Mouse (Mus musculus) cortical plate, adult 2 months (tissue): ENCODE measurements around the gene Sms. TPM values are rescaled to one million over a fixed set of nuclear protein-coding genes. Genes with fewer than 3 reads are reported as not detected.

Experiments used
- H3K27ac ChIP-seq: fragments of 200-500 bp; 2 replicates; pipeline ENCODE4 v1.5.1; 2012; ENCODE audit warnings: low read length, control low read depth, inconsistent platforms; ENCODE audit not compliant: insufficient read depth
- H3K4me1 ChIP-seq: fragments of 200-500 bp; 2 replicates; pipeline ENCODE4 v1.6.1; 2011; ENCODE audit warnings: low read length; ENCODE audit not compliant: control insufficient read depth, insufficient read depth
- H3K4me3 ChIP-seq: fragments of 200-500 bp; 2 replicates; pipeline ENCODE4 v1.5.1; 2011; ENCODE audit warnings: mild to moderate bottlenecking, low read length, control low read depth; ENCODE audit not compliant: insufficient read depth
- CTCF ChIP-seq: fragments of 200-500 bp; IDR thresholded peaks from 2 replicates; pipeline ENCODE4 v1.5.1; 2011; ENCODE audit warnings: mild to moderate bottlenecking, control low read depth, low read length; ENCODE audit not compliant: insufficient read depth; ENCODE audit errors: extremely low read depth
- POLR2A ChIP-seq: fragments of 200-500 bp; IDR thresholded peaks from 2 replicates; pipeline ENCODE4 v1.6.1; 2011; ENCODE audit warnings: mild to moderate bottlenecking, low read length, control low read depth; ENCODE audit not compliant: insufficient read depth; ENCODE audit errors: extremely low read depth
- polyA plus RNA-seq: library from polyadenylated mRNA; depleted of rRNA; stranded (reverse); fragments of >200 nt; gene quantifications from 2 replicates; pipeline ENCODE4 v1.2.3, GENCODE M21; 2012

Gene Sms
- polyA plus RNA-seq, 1 experiment = 66.2 TPM

GRCm38 (mm10) chrX:157488831-157489230 lies 3.3 kb downstream of the Sms start:
- H3K4me1 ChIP-seq = peaks cover 3% of the 10 kb centered on the region; the same call in 1 of the 2 replicates
- no peak for TF ChIP-seq POLR2A
- no peak overlapping the region for H3K4me3 ChIP-seq
- H3K27ac ChIP-seq = no peak overlapping the region

GRCm38 (mm10) chrX:157486765-157487164 lies 5.3 kb downstream of the Sms start:
- TF ChIP-seq CTCF = peak; percentile 40; the same call in 1 of the 2 replicates
- no peak for TF ChIP-seq POLR2A
- peaks cover 3% of the 10 kb centered on the region; the same call in 1 of the 2 replicates for H3K4me1 ChIP-seq
- no peak overlapping the region for H3K27ac ChIP-seq
- H3K4me3 ChIP-seq = no peak overlapping the region

GRCm38 (mm10) chrX:157482842-157483241 lies 9.2 kb downstream of the Sms start:
- Histone ChIP-seq H3K4me3 (no peak overlapping the region), H3K27ac (no peak overlapping the region), H3K4me1 (no peaks in the 10 kb centered on the region)
- no peak for TF ChIP-seq CTCF
- no peak for TF ChIP-seq POLR2A

GRCm38 (mm10) chrX:157481860-157482259 lies 10.2 kb downstream of the Sms start:
- Histone ChIP-seq H3K4me1 (no peaks in the 10 kb centered on the region), H3K4me3 (no peak overlapping the region), H3K27ac (no peak overlapping the region)
- TF ChIP-seq CTCF (no peak), POLR2A (no peak)

GRCm38 (mm10) chrX:157477328-157477727 lies 14.8 kb downstream of the Sms start:
- Histone ChIP-seq H3K4me1 (no peaks in the 10 kb centered on the region), H3K27ac (no peak overlapping the region), H3K4me3 (no peak overlapping the region)
- TF ChIP-seq POLR2A (no peak), CTCF (no peak)

GRCm38 (mm10) chrX:157476153-157476810 lies 15.8 kb downstream of the Sms start:
- Histone ChIP-seq H3K27ac (no peak overlapping the region), H3K4me1 (no peaks in the 10 kb centered on the region), H3K4me3 (no peak overlapping the region)
- TF ChIP-seq CTCF = no peak
- no peak for TF ChIP-seq POLR2A

- TF ChIP-seq CTCF (no peak), POLR2A (no peak)
- Histone ChIP-seq H3K4me3 (no peak overlapping the region), H3K27ac (no peak overlapping the region)
These were observed 20.1 kb downstream of the Sms start for GRCm38 (mm10) chrX:157471711-157472660.

GRCm38 (mm10) chrX:157468795-157469194 lies 23.3 kb downstream of the Sms start:
- Histone ChIP-seq H3K4me3 (no peak overlapping the region), H3K4me1 (no peaks in the 10 kb centered on the region), H3K27ac (no peak overlapping the region)
- TF ChIP-seq POLR2A = no peak
- no peak for TF ChIP-seq CTCF

More at GRCm38 (mm10) chrX:157471711-157472660, 20.1 kb downstream of the Sms start:
- no peaks in the 10 kb centered on the region for H3K4me1 ChIP-seq

- Histone ChIP-seq H3K27ac (no peak overlapping the region), H3K4me3 (no peak overlapping the region), H3K4me1 (no peaks in the 10 kb centered on the region)
- TF ChIP-seq POLR2A (no peak), CTCF (no peak)
These were observed 24.0 kb downstream of the Sms start for GRCm38 (mm10) chrX:157468055-157468454.

GRCm38 (mm10) chrX:157465949-157466348 lies 26.1 kb downstream of the Sms start:
- H3K4me1 ChIP-seq = no peaks in the 10 kb centered on the region
- H3K4me3 ChIP-seq = no peak overlapping the region
- TF ChIP-seq POLR2A = no peak
- no peak for TF ChIP-seq CTCF
- no peak overlapping the region for H3K27ac ChIP-seq
